Mouse (Mus musculus) left cerebral cortex, adult 9 months (tissue): ENCODE measurements at regions not wholly inside any gene's neighbourhood (a gene's known extent, or its start where the extent isn't known, plus 50 kb on each side); places are given as distances from the start of the nearest gene placed in this dataset.
A peak's percentile ranks its signal among the peaks of the same experiment; 100 is the strongest.

Experiments used
- DNase-seq, 2 experiments: peaks; one replicate each; pipeline ENCODE4 v3.0.0; 2022; ENCODE audit warnings: low spot score in 2 of 2

DNA sequence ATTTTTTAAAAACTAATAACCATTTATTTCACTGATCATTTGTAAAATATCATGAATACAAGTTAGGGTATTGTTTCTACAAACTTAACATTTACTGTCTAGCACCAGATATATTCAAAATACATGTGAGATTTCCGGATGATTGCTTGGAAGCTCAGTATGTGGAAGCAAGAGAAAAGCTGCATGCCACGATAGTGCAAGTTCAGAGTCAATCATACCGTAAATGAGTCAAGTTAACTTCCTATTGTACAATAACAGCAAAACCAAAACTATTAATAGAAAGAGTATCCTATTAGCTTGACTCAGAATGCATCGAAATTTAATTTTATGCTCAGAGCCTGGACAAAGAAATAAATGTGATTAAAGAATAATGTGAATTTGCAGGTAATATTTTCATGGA, 1284.6 kb upstream of the Cited2 start:
- no peak for DNase-seq

DNA sequence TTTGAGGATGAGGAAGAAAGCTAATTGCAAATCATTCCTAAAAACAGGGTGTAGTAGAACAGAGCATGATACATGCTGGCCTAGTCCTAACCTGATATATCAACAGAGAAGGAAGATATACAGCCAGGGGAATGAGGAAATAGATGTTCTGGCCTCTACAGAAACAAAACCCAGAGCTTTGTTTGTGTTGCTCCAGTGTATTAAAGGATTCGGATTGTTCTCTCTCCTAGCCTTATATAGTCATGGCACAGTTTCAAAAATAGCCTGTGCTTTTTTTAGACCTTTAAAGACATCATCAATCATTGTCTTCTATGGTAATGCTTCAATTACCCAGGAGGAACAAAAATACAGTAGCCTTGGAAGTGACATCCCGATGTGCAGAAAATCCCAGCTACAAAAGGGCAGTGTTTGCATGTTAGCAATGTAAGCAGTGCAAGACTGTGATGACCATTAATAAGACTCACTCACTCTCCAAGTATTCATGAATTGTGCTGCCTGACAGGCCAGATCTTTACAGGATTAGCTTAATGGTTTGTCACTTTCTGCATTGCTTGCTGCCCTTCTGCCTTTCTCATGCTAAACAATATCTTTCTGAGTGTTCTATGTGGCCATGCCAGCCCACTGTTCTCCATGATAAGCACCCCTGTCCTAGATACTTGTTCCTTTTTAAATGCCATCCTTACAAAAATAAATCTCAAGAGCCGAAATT, 1281.9 kb upstream of the Cited2 start:
- DNase-seq = no peak

DNA sequence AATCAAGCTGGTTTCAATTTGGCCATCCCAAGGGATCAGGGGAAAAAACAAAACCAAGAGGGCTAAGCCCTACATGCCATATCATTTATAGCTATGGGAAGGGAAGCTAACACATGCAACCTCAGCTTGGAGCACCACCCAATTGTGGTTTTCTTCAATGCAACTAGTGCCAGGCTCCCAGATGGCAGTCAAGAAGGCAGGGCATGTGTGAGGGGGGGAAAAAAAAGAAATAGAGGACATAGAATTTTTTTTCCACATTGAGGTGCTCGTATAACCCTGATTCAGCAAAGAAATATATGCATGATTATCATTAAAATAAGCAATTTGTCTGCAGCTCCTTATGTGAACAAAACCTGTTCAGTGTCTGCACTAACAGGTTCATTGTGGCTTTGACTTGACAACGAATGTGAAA, 1281.4 kb upstream of the Cited2 start:
- DNase-seq = no peak

DNA sequence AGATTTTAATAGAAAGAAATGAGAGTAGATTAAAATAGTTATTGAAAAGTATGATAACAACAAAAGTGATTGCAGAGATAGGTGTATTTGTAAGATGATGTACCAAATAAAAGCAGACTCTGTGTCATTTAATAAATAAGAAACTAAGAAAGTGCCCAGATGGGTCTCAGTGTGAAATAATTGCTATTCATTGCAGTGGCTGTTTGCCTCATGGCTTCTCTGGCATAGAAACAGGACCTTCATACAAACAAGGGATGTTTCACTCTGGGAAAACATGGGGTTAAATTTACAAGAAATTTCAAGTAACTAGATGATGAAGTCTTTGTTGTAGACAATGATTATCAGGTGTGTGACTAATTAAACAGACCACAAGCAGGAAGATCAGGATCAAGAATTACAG, 1279.1 kb upstream of the Cited2 start:
- no peak for DNase-seq

DNA sequence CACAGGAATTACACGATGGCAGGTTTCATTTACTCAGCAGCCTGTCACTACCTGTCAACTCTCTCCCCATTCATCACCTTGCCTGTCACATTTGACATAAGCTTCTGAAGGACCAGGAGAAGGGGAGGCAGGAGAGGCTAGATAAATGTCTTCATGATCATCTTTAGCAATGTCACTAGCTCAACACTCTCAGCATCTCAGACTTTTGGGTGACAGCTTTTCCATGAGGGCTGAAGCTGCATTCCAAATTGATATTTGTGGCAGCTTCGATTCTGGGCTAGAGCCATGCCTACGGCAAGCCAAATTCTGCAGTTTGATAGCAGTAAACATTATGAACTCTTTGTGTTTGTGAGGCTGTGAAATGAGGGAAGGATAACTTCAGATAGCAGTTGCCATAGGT, 1255.1 kb upstream of the Cited2 start:
- DNase-seq = no peak

DNA sequence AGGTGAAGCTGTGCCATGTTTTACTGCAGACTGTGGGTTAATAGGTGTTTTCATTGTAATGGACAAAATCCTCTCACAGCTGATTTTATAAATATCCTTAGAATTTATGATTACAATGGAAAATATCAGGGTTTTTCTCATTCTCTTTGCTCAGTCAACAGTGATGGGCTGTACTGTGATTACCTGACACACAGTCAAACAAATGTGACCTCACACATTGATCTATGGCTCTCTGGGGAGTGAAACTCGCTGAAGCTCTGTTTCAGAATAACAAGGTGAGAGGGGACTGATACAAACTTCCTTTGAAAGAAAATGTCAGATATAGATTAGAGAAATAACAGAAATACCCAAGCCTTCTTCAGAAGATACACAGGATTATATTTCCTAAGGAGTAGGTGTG, 1253.3 kb upstream of the Cited2 start:
- no peak for DNase-seq

- DNase-seq = no peak
These were observed 1249.0 kb upstream of the Cited2 start for GRCm38 (mm10) chr10:16473952-16474521.

DNA sequence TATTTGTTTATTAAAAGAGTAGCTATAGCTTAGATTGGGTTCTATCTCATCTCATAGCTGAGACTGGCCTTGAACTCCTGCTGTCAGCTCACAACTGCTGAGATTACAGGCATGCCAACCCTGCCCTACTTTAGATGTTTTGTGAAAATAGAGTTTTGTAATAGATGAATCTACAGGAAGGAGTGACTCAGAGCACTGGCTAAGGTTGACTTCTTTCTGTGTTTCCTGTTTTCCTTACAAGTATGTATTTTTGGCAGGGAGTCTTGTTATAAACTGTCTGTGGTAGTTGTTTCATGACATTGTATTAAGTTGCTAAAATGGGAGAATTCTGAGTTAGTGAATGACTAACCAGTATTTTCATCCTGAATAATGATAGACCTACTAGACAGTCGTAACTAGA, 1224.4 kb upstream of the Cited2 start:
- no peak for DNase-seq

- no peak for DNase-seq
These were observed 1215.3 kb upstream of the Cited2 start for GRCm38 (mm10) chr10:16507681-16508080.

- DNase-seq = no peak
These were observed 1214.9 kb upstream of the Cited2 start for GRCm38 (mm10) chr10:16508161-16508560.

- no peak for DNase-seq
These were observed 1208.4 kb upstream of the Cited2 start for GRCm38 (mm10) chr10:16514656-16515055.

- no peak for DNase-seq
These were observed 1201.1 kb upstream of the Cited2 start for GRCm38 (mm10) chr10:16521895-16522294.

DNA sequence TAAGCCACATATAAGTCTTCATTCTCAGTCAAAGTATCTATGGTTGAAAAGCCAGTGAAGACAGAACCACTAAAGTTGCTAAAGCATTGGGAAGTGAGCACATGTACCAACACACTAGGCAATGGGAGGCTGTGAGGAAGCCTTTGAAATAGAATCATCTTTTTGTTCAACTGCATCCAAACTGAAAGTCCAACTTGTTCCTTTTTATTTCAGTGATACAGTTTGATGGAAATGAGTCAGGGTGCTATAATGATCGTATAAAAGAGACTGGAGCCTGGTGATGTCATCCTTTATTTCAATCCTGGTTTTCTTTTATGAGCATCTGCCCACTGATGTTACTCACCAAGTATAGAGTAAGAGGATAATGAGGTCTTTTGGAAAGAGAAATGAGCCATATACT, 1198.9 kb upstream of the Cited2 start:
- DNase-seq = peak; percentile 3 to 9

DNA sequence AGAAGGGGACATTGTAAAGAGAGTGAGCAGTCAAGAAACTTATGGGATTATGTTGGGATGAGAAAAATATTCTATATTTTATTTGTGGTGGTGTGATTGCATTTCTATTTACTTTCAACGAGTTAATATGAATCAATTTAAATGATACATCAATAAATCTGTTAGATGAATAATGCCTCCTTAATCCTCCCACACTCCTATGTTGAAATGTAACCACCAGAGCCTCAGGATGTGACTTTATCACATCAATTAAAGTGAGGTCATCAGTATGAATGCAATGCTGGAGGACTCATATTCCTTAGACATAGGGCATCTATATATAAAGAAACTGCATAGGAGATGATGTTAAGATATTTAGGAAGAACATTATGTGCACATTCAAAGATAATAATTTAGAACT, 1195.3 kb upstream of the Cited2 start:
- DNase-seq = no peak

GRCm38 (mm10) chr10:16537660-16538059, 1185.4 kb upstream of the Cited2 start:
- DNase-seq = no peak

DNA sequence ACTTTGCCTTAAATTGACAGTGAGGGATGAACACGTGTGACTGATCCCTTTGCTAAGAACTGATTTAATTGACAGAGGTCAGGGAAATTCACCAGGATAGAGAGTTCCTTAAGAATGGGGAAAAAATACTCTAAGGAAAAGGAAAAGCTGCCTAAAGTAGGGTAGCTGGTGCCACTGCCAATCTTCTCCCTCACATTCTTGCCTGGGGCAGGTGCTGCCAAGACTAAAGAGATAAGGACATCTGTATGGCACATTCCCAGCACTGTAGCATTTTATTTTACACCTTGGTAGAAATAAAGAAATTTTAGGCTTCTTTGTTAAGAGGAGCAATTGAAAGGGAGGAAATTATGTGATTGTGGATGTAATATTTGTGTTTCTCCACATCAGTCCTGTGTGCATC, 1184.6 kb upstream of the Cited2 start:
- DNase-seq = no peak

DNA sequence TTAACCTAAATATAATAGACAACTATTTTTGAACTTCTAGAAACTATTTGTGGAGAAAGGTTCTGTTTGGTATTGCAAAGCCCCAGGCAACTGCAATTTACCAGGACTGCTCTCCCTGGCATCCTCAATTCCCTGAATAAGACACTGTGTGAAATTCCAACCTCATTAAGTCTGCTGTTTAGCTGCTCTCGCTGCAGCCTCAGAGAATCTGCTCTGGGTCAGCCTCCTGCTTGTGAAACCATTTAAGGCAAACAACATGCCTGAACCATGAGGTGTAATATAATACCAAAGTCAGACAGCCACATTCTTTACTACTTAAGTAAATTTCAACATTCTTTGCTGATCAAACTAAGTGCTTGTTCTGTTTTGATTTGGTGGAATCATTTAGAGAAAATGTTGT, 1177.6 kb upstream of the Cited2 start:
- no peak for DNase-seq

DNA sequence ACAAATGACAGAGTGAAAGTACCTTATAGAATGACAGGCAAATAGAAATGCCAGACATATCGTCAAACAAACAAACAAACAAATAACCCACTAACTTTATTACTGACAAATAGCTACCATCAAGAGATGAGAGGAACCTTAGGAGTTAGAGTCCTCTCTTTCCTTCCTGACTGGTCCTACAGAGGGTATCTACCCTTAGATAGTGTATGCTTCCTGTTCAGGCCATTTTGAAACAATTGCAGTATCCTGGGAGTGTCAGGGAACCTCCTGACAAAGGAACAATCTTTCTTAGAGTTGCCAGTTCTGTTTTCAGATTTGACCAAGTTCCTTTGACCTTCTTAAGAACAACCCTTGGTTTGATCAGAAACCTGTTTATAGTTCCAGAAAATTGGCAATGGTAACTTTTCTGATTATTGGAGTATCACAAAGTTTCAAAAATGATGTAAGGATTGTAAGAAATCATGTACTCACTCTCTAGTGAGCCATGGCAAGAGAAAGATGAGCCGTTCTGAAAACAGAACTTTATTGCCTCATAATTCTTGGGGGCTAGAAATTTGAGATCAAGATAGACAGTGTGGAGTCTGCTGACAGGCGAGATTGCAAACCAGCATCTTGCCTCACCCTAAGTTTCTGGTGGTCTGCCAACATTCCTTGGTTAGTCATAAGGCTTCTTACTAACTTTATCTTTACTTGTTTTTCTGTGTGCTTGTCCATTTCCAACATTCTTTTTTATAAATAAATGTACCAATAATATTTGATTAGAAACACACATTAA, 1170.0 kb upstream of the Cited2 start:
- DNase-seq = no peak

- DNase-seq = no peak
These were observed 1148.5 kb upstream of the Cited2 start for GRCm38 (mm10) chr10:16574568-16574967.

- DNase-seq = peak in 1 of 2 experiments; percentile 12
These were observed 1144.4 kb upstream of the Cited2 start for GRCm38 (mm10) chr10:16578554-16579078.

DNA sequence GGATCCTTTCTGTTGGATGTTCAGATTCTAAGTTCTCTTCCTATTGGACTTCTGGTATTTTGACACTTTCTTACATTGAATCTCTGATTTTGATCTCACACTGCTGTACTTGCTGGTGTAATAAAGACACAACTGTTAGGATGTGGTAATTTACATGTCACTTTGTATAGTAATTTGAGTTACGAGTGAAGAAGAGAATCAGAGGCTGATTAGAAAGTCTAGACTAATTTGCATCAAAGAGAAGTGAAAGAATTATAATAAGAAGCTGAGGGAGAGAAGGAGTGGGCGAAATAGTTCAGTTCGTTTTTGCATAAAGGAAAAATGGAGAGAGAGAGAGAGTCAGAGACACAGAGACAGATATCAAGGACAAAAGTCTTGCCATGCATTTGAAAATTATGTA, 1142.8 kb upstream of the Cited2 start:
- DNase-seq = no peak

GRCm38 (mm10) chr10:16588833-16589232, 1134.2 kb upstream of the Cited2 start:
- DNase-seq = no peak

GRCm38 (mm10) chr10:16589399-16589798, 1133.6 kb upstream of the Cited2 start:
- peak; percentile 66 to 68 for DNase-seq
